In the genomic region with DNA sequence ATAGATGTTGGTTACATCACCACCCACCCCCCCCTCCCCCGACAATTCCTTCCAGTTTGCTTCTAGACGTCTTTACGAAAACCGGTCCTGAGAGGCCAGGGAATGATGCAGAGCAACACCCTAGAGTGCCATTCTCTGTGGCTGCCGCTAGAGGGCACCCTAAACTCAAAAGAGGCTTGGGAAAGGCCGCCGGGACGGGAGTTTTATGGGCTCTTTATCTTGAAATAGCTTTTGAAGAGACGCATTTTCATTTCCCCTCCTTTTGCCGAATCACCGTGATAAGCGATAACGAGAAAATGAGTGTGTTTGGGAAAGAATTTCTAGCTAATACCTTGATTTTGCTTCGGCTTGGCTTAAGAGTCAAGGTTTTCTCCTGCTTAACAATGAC, we compare ENCODE assay signal across 8 mouse cellular contexts. TPM values are rescaled to one million over a fixed set of nuclear protein-coding genes. Genes with fewer than 3 reads are reported as not detected.
A peak's percentile ranks its signal among the peaks of the same experiment; 100 is the strongest.
DNase-seq lines count a peak whose midpoint lies in the region; ATAC-seq and TF ChIP-seq lines count a peak whose summit lies in the region.

No protein-coding gene starts in this region.

- no peak overlapping the region for H3K9ac ChIP-seq in embryonic facial prominence, embryonic 14.5 days (ENCODE audit: low read depth, low read length)
- H3K9ac ChIP-seq in heart, embryonic 16.5 days (ENCODE audit: low read length), result no peak overlapping the region
- H3K9ac ChIP-seq in lung, postnatal 0 days (replicated peaks; ENCODE audit: low read depth), result no peak overlapping the region

- ATAC-seq in embryonic facial prominence, embryonic 14.5 days (ENCODE audit: low read depth), result no peak
- no peak for ATAC-seq in heart, embryonic 16.5 days (replicated peaks; ENCODE audit: extremely low read depth, insufficient read depth, low FRiP score)
- ATAC-seq in lung, postnatal 0 days, result peak; percentile 42; the same call in 1 of the 2 replicates

- H3K4me1 ChIP-seq in embryonic facial prominence, embryonic 14.5 days (ENCODE audit: control insufficient read depth, insufficient read depth, low read length), result no peaks in the 10 kb centered on the region
- H3K4me1 ChIP-seq in heart, embryonic 16.5 days (ENCODE audit: control insufficient read depth, insufficient read depth, low read length), result peaks cover 5% of the 10 kb centered on the region; the same call in 1 of the 2 replicates
- no peaks in the 10 kb centered on the region for H3K4me1 ChIP-seq in lung, postnatal 0 days (ENCODE audit: insufficient read depth, low read depth, low read length)

- H3K27me3 ChIP-seq in embryonic facial prominence, embryonic 14.5 days (replicated peaks; ENCODE audit: control insufficient read depth, insufficient read depth, low read length), result no peaks in the 10 kb centered on the region
- H3K27me3 ChIP-seq in heart, embryonic 16.5 days (ENCODE audit: control insufficient read depth, insufficient read depth, low read length), result peaks cover 2% of the 10 kb centered on the region
- H3K27me3 ChIP-seq in lung, postnatal 0 days (replicated peaks; ENCODE audit: insufficient read depth, low read length), result no peaks in the 10 kb centered on the region

- TF ChIP-seq EP300 in lung, postnatal 0 days (IDR thresholded peaks at IDR 0.05), result no peak

- peak; percentile 58 to 65 for DNase-seq in CD8-positive naive resting alpha-beta T cell, adult 2 months (ENCODE audit: low read depth in 2 of 2, low spot score in 2 of 2)
- peak; percentile 77 for DNase-seq in adrenal gland, adult 18-20 months (ENCODE audit: low spot score in 2 of 2)
- peak; percentile 83 for DNase-seq in embryonic facial prominence, embryonic 14.5 days (ENCODE audit: low spot score)
- DNase-seq in layer of hippocampus, adult 18-20 months (ENCODE audit: low spot score in 2 of 2), result peak; percentile 57 to 62
- DNase-seq in lung, postnatal 0 days (ENCODE audit: low spot score), result peak; percentile 84
- peak; percentile 56 for DNase-seq in ovary, postnatal 36 days (ENCODE audit: low spot score)
- DNase-seq in thymus, postnatal 4 days, result peak; percentile 86

- no peaks in the 10 kb centered on the region for H3K9me3 ChIP-seq in embryonic facial prominence, embryonic 14.5 days (ENCODE audit: control insufficient read depth, low read length)
- no peaks in the 10 kb centered on the region for H3K9me3 ChIP-seq in heart, embryonic 16.5 days (replicated peaks; ENCODE audit: control insufficient read depth, low read length)
- no peaks in the 10 kb centered on the region for H3K9me3 ChIP-seq in lung, postnatal 0 days (ENCODE audit: low read length)

- TF ChIP-seq CTCF in lung, postnatal 0 days (IDR thresholded peaks at IDR 0.05), result peak; percentile 88

- no peak overlapping the region for H3K4me3 ChIP-seq in embryonic facial prominence, embryonic 14.5 days (ENCODE audit: low read depth, low read length)
- H3K4me3 ChIP-seq in heart, embryonic 16.5 days (ENCODE audit: low read length), result no peak overlapping the region
- H3K4me3 ChIP-seq in lung, postnatal 0 days (ENCODE audit: low read depth, low read length), result no peak overlapping the region

- H3K4me2 ChIP-seq in embryonic facial prominence, embryonic 14.5 days (ENCODE audit: low read depth, low read length), result peak overlapping the region; percentile 35; the same call in 1 of the 2 replicates
- H3K4me2 ChIP-seq in heart, embryonic 16.5 days (ENCODE audit: low read depth, low read length), result peak overlapping the region; percentile 29; the same call in 1 of the 2 replicates
- H3K4me2 ChIP-seq in lung, postnatal 0 days (replicated peaks; ENCODE audit: low read depth, low read length), result no peak overlapping the region

- 4% methylated on average over 14 of the region's 14 CpGs for WGBS in embryonic facial prominence, embryonic 14.5 days
- WGBS in heart, embryonic 16.5 days, result 2% methylated on average over 14 of the region's 14 CpGs
- 2% methylated on average over 14 of the region's 14 CpGs for WGBS in lung, postnatal 0 days

- no peaks in the 10 kb centered on the region for H3K36me3 ChIP-seq in embryonic facial prominence, embryonic 14.5 days (ENCODE audit: control insufficient read depth, insufficient read depth, low read length)
- no peaks in the 10 kb centered on the region for H3K36me3 ChIP-seq in heart, embryonic 16.5 days (ENCODE audit: control insufficient read depth, insufficient read depth)
- no peaks in the 10 kb centered on the region for H3K36me3 ChIP-seq in lung, postnatal 0 days (ENCODE audit: insufficient read depth, low read length)

- no peak overlapping the region for H3K27ac ChIP-seq in embryonic facial prominence, embryonic 14.5 days (replicated peaks; ENCODE audit: low read depth, low read length)
- no peak overlapping the region for H3K27ac ChIP-seq in heart, embryonic 16.5 days (ENCODE audit: low read length)
- no peak overlapping the region for H3K27ac ChIP-seq in lung, postnatal 0 days (ENCODE audit: low read length)

RNA-seq across cellular contexts. Expression of a gene that starts 6.9 kb away (rescaled TPM):
- total RNA-seq in adrenal gland, adult 18-20 months (2021), result 10 to 100 TPM; 48.3 to 85.0 TPM
- polyA plus RNA-seq in embryonic facial prominence, embryonic 14.5 days (2014; fragmentation: Nextera tagmentation; extraction: Ambion mirVana), result 49.9 and 61.4 TPM in 2 replicates
- 37.8 and 43.9 TPM in 2 replicates for polyA plus RNA-seq in heart, embryonic 16.5 days (2015; fragmentation: Nextera tagmentation; extraction: Ambion mirVana)
- total RNA-seq in layer of hippocampus, adult 18-20 months (2021), result 10 to 100 TPM; 18.1 to 20.3 TPM
- polyA plus RNA-seq in lung, postnatal 0 days (2015; fragmentation: Nextera tagmentation; extraction: Ambion mirVana), result 75.1 and 80.6 TPM in 2 replicates

RNA-seq across cellular contexts. Expression of a gene that starts 51.9 kb away (rescaled TPM):
- not detected for total RNA-seq in adrenal gland, adult 18-20 months (2021)
- 0.10 and 0.26 TPM in 2 replicates for polyA plus RNA-seq in embryonic facial prominence, embryonic 14.5 days (2014; fragmentation: Nextera tagmentation; extraction: Ambion mirVana)
- polyA plus RNA-seq in heart, embryonic 16.5 days (2015; fragmentation: Nextera tagmentation; extraction: Ambion mirVana), result not detected in 2 replicates
- not detected for total RNA-seq in layer of hippocampus, adult 18-20 months (2021)
- polyA plus RNA-seq in lung, postnatal 0 days (2015; fragmentation: Nextera tagmentation; extraction: Ambion mirVana), result 0.11 and 0.18 TPM in 2 replicates
